Comparison of ENCODE assay signal across 9 mouse cellular contexts in genomic region chr10:128933976-128934721, GRCm38 (mm10). TPM values are rescaled to one million over a fixed set of nuclear protein-coding genes. Genes with fewer than 3 reads are reported as not detected.
DNase-seq lines count a peak whose midpoint lies in the region; ATAC-seq and TF ChIP-seq lines count a peak whose summit lies in the region.
"Had no signal": no experiment of that assay in that cellular context is flagged by ENCODE, and none has a peak within 500 bp of the region (broad histone marks: within the 10 kb centered on the region; RNA-seq: fewer than 3 reads in every experiment).

No protein-coding gene starts in this region.

- H3K4me1 ChIP-seq in G1E (ENCODE audit: insufficient read depth, low read depth, low read length) = no peaks in the 10 kb centered on the region
- peaks cover 53% of the 10 kb centered on the region for H3K4me1 ChIP-seq in heart, embryonic 13.5 days
- no peaks in the 10 kb centered on the region for H3K4me1 ChIP-seq in liver, embryonic 16.5 days (ENCODE audit: control insufficient read depth, low read depth, low read length)

- H3K36me3 ChIP-seq in G1E (replicated peaks) = no peaks in the 10 kb centered on the region
- H3K36me3 ChIP-seq in heart, embryonic 13.5 days = no peaks in the 10 kb centered on the region
- no peaks in the 10 kb centered on the region for H3K36me3 ChIP-seq in liver, embryonic 16.5 days (ENCODE audit: control insufficient read depth, insufficient read depth)

- 3% methylated on average over 21 of the region's 21 CpGs for WGBS in heart, embryonic 13.5 days
- WGBS in liver, embryonic 16.5 days (ENCODE audit: insufficient replicate concordance) = 3% methylated on average over 21 of the region's 21 CpGs

- H3K9ac ChIP-seq in heart, embryonic 13.5 days = peak overlapping the region; percentile 72
- H3K9ac ChIP-seq in liver, embryonic 16.5 days (ENCODE audit: low read depth, low read length) = no peak overlapping the region

- no peak for ATAC-seq in G1E (ENCODE audit: extremely low read depth, insufficient number of reproducible peaks, low FRiP score, poor library complexity, severe bottlenecking)
- ATAC-seq in heart, embryonic 13.5 days (ENCODE audit: extremely low read depth, insufficient number of reproducible peaks, low FRiP score, low TSS enrichment) = no peak
- no peak for ATAC-seq in liver, embryonic 16.5 days (ENCODE audit: low read depth)

- peak; percentile 89 for DNase-seq in heart, adult 11 months
- no peak for DNase-seq in heart, postnatal 25 days (ENCODE audit: low spot score)
- no peak for DNase-seq in G1E (ENCODE audit: low spot score)
- DNase-seq in adipocyte (ENCODE audit: low spot score) = no peak
- DNase-seq in T-cell, adult 2 months (ENCODE audit: low spot score) = no peak
- no peak for DNase-seq in adrenal gland, adult 2 months

- peaks cover 57% of the 10 kb centered on the region for H3K27me3 ChIP-seq in G1E (ENCODE audit: insufficient read depth, low read length)
- peaks cover 61% of the 10 kb centered on the region for H3K27me3 ChIP-seq in heart, embryonic 13.5 days (replicated peaks)
- H3K27me3 ChIP-seq in liver, embryonic 16.5 days (ENCODE audit: control insufficient read depth, insufficient read depth, low read depth, low read length) = peaks cover 61% of the 10 kb centered on the region

- intact Hi-C loops in heart, postnatal 25 days (cut with DNase I) = loop anchor here (5.0 kb wide), 1 partner anchor 1907 kb away; no protein-coding TSS in a partner anchor

- peak overlapping the region; percentile 19; the same call in 1 of the 2 replicates for H3K4me3 ChIP-seq in G1E (ENCODE audit: low read depth, low read length)
- peak overlapping the region; percentile 56 for H3K4me3 ChIP-seq in heart, embryonic 13.5 days
- H3K4me3 ChIP-seq in liver, embryonic 16.5 days (ENCODE audit: low read depth, low read length) = peak overlapping the region; percentile 37

- H3K4me2 ChIP-seq in heart, embryonic 13.5 days = peak overlapping the region; percentile 93
- H3K4me2 ChIP-seq in liver, embryonic 16.5 days (ENCODE audit: low read depth, low read length) = peak overlapping the region; percentile 26; the same call in 1 of the 2 replicates

- no peak overlapping the region for H3K27ac ChIP-seq in heart, embryonic 13.5 days (replicated peaks)
- no peak overlapping the region for H3K27ac ChIP-seq in liver, embryonic 16.5 days (ENCODE audit: low read length)

- TF ChIP-seq CTCF in G1E (IDR thresholded peaks at IDR 0.05; ENCODE audit: low read depth, low read length) = no peak

- H3K9me3 ChIP-seq in G1E (replicated peaks) = no peaks in the 10 kb centered on the region
- no peaks in the 10 kb centered on the region for H3K9me3 ChIP-seq in heart, embryonic 13.5 days
- no peaks in the 10 kb centered on the region for H3K9me3 ChIP-seq in liver, embryonic 16.5 days (replicated peaks; ENCODE audit: control insufficient read depth, low read length)

RNA-seq across cellular contexts. Expression of gene Itga7, which starts 0.5 kb away (rescaled TPM):
- total RNA-seq in heart, postnatal 25 days (2021) = 100 to 1,000 TPM; 165 to 176 TPM
- total RNA-seq in G1E (2014; fragmentation: Nextera tagmentation) (not detected in 2 replicates), G1E (2017) (0.33 and 0.46 TPM in 2 replicates)
- 0.02 and 0.10 TPM in 2 replicates for polyA plus RNA-seq in G1E (2012)
- 2.4 and 2.9 TPM in 2 replicates for polyA plus RNA-seq in heart, embryonic 13.5 days (2015; fragmentation: Nextera tagmentation; extraction: Ambion mirVana)
- polyA plus RNA-seq in liver, embryonic 16.5 days (2015; fragmentation: Nextera tagmentation; extraction: Ambion mirVana) = 0.39 and 0.83 TPM in 2 replicates
- total RNA-seq in adrenal gland, adult 2 months (2021) = 10 to 100 TPM in 1 of 2 experiments, 1 to 10 TPM in 1; 8.4 to 25.6 TPM
- polyA plus RNA-seq in adrenal gland, adult 2 months (2012; rRNA removed) = 19.6 and 32.5 TPM in 2 replicates

RNA-seq across cellular contexts. Expression of gene Bloc1s1, which starts 10.3 kb away (rescaled TPM):
- total RNA-seq in heart, postnatal 25 days (2021) = 100 to 1,000 TPM; 183 to 185 TPM
- 46.7 and 50.3 TPM in 2 replicates for total RNA-seq in G1E (2014; fragmentation: Nextera tagmentation)
- total RNA-seq in G1E (2017) = 116 and 119 TPM in 2 replicates
- 121 and 157 TPM in 2 replicates for polyA plus RNA-seq in G1E (2012)
- polyA plus RNA-seq in heart, embryonic 13.5 days (2015; fragmentation: Nextera tagmentation; extraction: Ambion mirVana) = 199 and 223 TPM in 2 replicates
- 92.8 and 96.6 TPM in 2 replicates for polyA plus RNA-seq in liver, embryonic 16.5 days (2015; fragmentation: Nextera tagmentation; extraction: Ambion mirVana)
- 100 to 1,000 TPM; 174 to 223 TPM for total RNA-seq in adrenal gland, adult 2 months (2021)
- polyA plus RNA-seq in adrenal gland, adult 2 months (2012; rRNA removed) = 99.2 and 115 TPM in 2 replicates

RNA-seq across cellular contexts. Expression of gene Rdh5, which starts 11.5 kb away (rescaled TPM):
- total RNA-seq in heart, postnatal 25 days (2021) = 1 to 10 TPM; 5.0 to 7.9 TPM
- total RNA-seq in G1E (2014; fragmentation: Nextera tagmentation) = 7.1 and 27.4 TPM in 2 replicates
- 2.6 and 4.4 TPM in 2 replicates for total RNA-seq in G1E (2017)
- 0.94 and 1.2 TPM in 2 replicates for polyA plus RNA-seq in G1E (2012)
- 8.9 and 10.3 TPM in 2 replicates for polyA plus RNA-seq in heart, embryonic 13.5 days (2015; fragmentation: Nextera tagmentation; extraction: Ambion mirVana)
- 20.8 and 21.9 TPM in 2 replicates for polyA plus RNA-seq in liver, embryonic 16.5 days (2015; fragmentation: Nextera tagmentation; extraction: Ambion mirVana)
- 10 to 100 TPM; 11.2 to 15.9 TPM for total RNA-seq in adrenal gland, adult 2 months (2021)
- polyA plus RNA-seq in adrenal gland, adult 2 months (2012; rRNA removed) = 24.3 and 29.3 TPM in 2 replicates

RNA-seq across cellular contexts. Expression of gene Mettl7b, which starts 26.6 kb away (rescaled TPM):
- total RNA-seq in heart, postnatal 25 days (2021) = not detected
- total RNA-seq in G1E (2014; fragmentation: Nextera tagmentation) (not detected in 2 replicates), G1E (2017) (not detected in 2 replicates)
- not detected in 2 replicates for polyA plus RNA-seq in G1E (2012)
- 0.15 TPM in 1 of 2 replicates, not detected in the other for polyA plus RNA-seq in heart, embryonic 13.5 days (2015; fragmentation: Nextera tagmentation; extraction: Ambion mirVana)
- 0.22 TPM in 1 of 2 replicates, not detected in the other for polyA plus RNA-seq in liver, embryonic 16.5 days (2015; fragmentation: Nextera tagmentation; extraction: Ambion mirVana)
- 1 to 10 TPM in 1 of 2 experiments, under 1 TPM in 1; 0.79 to 3.5 TPM for total RNA-seq in adrenal gland, adult 2 months (2021)
- polyA plus RNA-seq in adrenal gland, adult 2 months (2012; rRNA removed) = 0.52 and 0.97 TPM in 2 replicates
- total RNA-seq: heart, postnatal 36 days had no signal

RNA-seq across cellular contexts. Expression of gene Cd63, which starts 33.4 kb away (rescaled TPM):
- total RNA-seq in heart, postnatal 25 days (2021) = 100 to 1,000 TPM; 110 to 123 TPM
- 1.7 and 3.4 TPM in 2 replicates for total RNA-seq in G1E (2014; fragmentation: Nextera tagmentation)
- total RNA-seq in G1E (2017) = 0.22 TPM in 1 of 2 replicates, not detected in the other
- 0.04 and 0.09 TPM in 2 replicates for polyA plus RNA-seq in G1E (2012)
- 370 and 426 TPM in 2 replicates for polyA plus RNA-seq in heart, embryonic 13.5 days (2015; fragmentation: Nextera tagmentation; extraction: Ambion mirVana)
- polyA plus RNA-seq in liver, embryonic 16.5 days (2015; fragmentation: Nextera tagmentation; extraction: Ambion mirVana) = 97.4 and 109 TPM in 2 replicates
- 100 to 1,000 TPM; 279 to 433 TPM for total RNA-seq in adrenal gland, adult 2 months (2021)
- 38.2 and 44.2 TPM in 2 replicates for polyA plus RNA-seq in adrenal gland, adult 2 months (2012; rRNA removed)
